Mouse (Mus musculus) small intestine, adult 2 months (tissue): ENCODE measurements at regions not wholly inside any gene's neighbourhood (a gene's known extent, or its start where the extent isn't known, plus 50 kb on each side); places are given as distances from the start of the nearest gene placed in this dataset.

Experiments
- CTCF ChIP-seq: fragments of 200-500 bp; IDR thresholded peaks from 2 replicates; pipeline ENCODE4 v1.5.1; 2012; ENCODE audit warnings: low read depth, mild to moderate bottlenecking, control low read depth, inconsistent platforms, low read length, moderate library complexity, mixed read lengths; ENCODE audit not compliant: insufficient replicate concordance, insufficient read length; ENCODE audit errors: extremely low read depth
- POLR2A ChIP-seq: fragments of 200-500 bp; IDR thresholded peaks from 2 replicates; pipeline ENCODE4 v1.6.1; 2012; ENCODE audit warnings: low read depth, mild to moderate bottlenecking, control low read depth, inconsistent platforms, low read length, moderate library complexity

DNA sequence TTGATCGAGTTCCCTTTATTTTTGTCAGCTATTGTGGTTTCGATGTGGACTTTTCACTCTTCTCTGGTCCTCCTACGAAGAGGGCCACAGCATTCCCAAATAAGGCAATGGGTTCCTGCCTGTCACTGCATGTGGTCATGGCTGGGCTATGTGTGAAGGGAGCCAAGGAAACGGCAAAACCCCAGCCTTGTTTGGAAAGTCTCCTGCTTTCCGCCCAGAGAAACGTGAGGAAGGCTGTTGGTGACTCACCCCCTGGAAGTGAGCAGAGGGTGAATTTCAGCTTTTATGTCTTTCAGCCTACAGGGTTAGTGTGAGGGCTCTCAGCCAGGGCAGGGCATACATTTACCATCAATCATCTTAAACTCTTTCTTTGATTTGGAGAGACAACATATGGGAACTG is 76.3 kb upstream of the Egfl6 start:
- TF ChIP-seq POLR2A, result no peak
- TF ChIP-seq CTCF, result no peak
